Mouse (Mus musculus): ENCODE results near the gene Afg3l1. TPM values are rescaled to one million over a fixed set of nuclear protein-coding genes. Genes with fewer than 3 reads are reported as not detected.
"Not testable (repeated sequence)": the region's sequence is repeated elsewhere in the genome, so short reads cannot be mapped to it uniquely, and the experiment has no call there.

The Afg3l1 gene
- polyA plus RNA-seq, 1 experiment: 28.2 TPM

- Histone ChIP-seq H3K27ac (ENCODE audit: insufficient read depth, low read length) (no peak overlapping the region), H3K4me3 (replicated peaks; ENCODE audit: insufficient read depth, low read depth, low read length) (peak overlapping the region; percentile 78), H3K27me3 (ENCODE audit: control insufficient read depth, insufficient read depth, low read length) (no peaks in the 10 kb centered on the region), H3K4me1 (ENCODE audit: control insufficient read depth, insufficient read depth, low read length) (peaks cover 2% of the 10 kb centered on the region; the same call in 1 of the 2 replicates)
- no peak for DNase-seq
- 3% methylated on average over 9 of the region's 9 CpGs for WGBS
- TF ChIP-seq CTCF (IDR thresholded peaks at IDR 0.05; ENCODE audit: borderline replicate concordance, insufficient read depth, low read depth, low read length) (no peak), POLR2A (IDR thresholded peaks at IDR 0.05; ENCODE audit: borderline replicate concordance, insufficient read depth, low read length) (no peak)
These were observed 36.4 kb downstream of the Afg3l1 start for GRCm38 (mm10) chr8:123514136-123514535.

DNA sequence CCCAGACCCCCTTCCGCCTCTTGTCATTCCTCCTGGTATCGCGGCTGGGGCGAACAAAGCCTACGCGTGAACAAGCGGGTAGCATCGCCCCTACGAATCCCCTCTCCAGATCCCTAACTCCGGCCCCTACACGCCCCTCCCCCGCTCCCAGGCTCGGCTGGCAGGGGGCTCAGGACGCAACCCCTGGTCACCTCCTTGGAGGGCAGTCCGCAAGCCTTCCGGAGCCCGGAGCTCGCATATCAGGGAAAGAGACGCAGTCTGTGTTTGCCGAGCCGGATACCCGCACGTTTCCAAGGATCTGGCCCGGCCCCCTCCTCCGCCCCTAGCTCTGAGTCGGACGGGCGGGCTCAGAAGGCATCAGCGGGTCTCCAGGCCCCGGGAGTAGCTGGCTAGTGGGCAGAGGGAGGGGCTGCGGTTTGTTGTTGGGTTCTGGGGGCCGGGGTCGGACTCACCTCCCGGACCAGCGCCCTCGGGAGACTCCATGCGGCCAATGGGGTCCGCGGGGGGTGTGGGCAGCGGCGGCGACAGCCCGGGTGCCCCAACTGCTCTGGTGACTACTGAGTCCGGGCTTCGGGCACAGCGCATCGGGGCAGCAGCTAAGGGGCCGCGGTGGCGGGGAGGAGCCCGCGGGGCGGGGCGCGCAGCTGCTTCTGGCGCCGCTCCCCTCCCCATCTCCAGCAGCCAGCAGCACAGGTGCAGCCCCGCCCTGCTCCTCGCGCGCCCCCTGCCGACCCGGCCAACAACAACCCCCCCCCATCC lies 37.3 kb downstream of the Afg3l1 start, which contains the start of gene Dbndd1:
TSS of gene Dbndd1 (minus strand) at position 683 of the 759 bp plus-strand sequence.
- TF ChIP-seq POLR2A (IDR thresholded peaks at IDR 0.05; ENCODE audit: borderline replicate concordance, insufficient read depth, low read length) (no peak), CTCF (IDR thresholded peaks at IDR 0.05; ENCODE audit: borderline replicate concordance, insufficient read depth, low read depth, low read length) (no peak)
- WGBS: 1% methylated on average over 62 of the region's 63 CpGs
- H3K4me1 ChIP-seq (ENCODE audit: control insufficient read depth, insufficient read depth, low read length): peaks cover 2% of the 10 kb centered on the region; the same call in 1 of the 2 replicates
- H3K4me3 ChIP-seq (replicated peaks; ENCODE audit: insufficient read depth, low read depth, low read length): peak within 1 kb of the TSS; percentile 78
- peak; percentile 55 to 61 for DNase-seq
- H3K27ac ChIP-seq (ENCODE audit: insufficient read depth, low read length): no peak within 1 kb of the TSS
- H3K27me3 ChIP-seq (ENCODE audit: control insufficient read depth, insufficient read depth, low read length): no peaks in the 10 kb centered on the region

- DNase-seq: no peak
- under 1% methylated on average over 11 of the region's 11 CpGs for WGBS
- H3K27ac ChIP-seq (ENCODE audit: insufficient read depth, low read length): no peak overlapping the region
- peak overlapping the region; percentile 78 for H3K4me3 ChIP-seq (replicated peaks; ENCODE audit: insufficient read depth, low read depth, low read length)
- TF ChIP-seq CTCF (IDR thresholded peaks at IDR 0.05; ENCODE audit: borderline replicate concordance, insufficient read depth, low read depth, low read length): no peak
- TF ChIP-seq POLR2A (IDR thresholded peaks at IDR 0.05; ENCODE audit: borderline replicate concordance, insufficient read depth, low read length): no peak
- H3K4me1 ChIP-seq (ENCODE audit: control insufficient read depth, insufficient read depth, low read length): peaks cover 2% of the 10 kb centered on the region; the same call in 1 of the 2 replicates
- H3K27me3 ChIP-seq (ENCODE audit: control insufficient read depth, insufficient read depth, low read length): no peaks in the 10 kb centered on the region
These were observed 37.8 kb downstream of the Afg3l1 start for GRCm38 (mm10) chr8:123515540-123515897.

DNA sequence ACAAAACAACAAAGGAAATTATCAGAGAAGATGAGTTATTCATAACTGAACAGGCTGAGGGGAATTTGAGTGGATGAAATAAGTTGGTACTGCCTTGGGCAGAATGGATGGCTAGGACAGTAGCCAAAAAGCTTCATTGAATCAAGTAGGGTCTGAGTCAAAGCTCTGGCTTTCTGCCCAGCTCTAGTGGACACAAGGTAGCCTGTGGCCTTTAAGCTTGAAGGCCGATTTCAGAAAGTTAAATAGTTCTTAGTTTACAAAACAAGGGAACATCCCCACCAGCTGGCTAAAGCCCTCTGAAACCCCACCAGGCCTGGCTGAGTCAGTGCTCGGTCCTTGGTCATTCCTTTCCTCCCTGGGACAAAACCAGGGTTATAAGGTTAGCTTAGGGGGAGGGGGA lies 38.9 kb downstream of the Afg3l1 start:
- Histone ChIP-seq H3K4me1 (ENCODE audit: control insufficient read depth, insufficient read depth, low read length) (peaks cover 2% of the 10 kb centered on the region; the same call in 1 of the 2 replicates), H3K4me3 (replicated peaks; ENCODE audit: insufficient read depth, low read depth, low read length) (no peak overlapping the region), H3K27me3 (ENCODE audit: control insufficient read depth, insufficient read depth, low read length) (no peaks in the 10 kb centered on the region), H3K27ac (ENCODE audit: insufficient read depth, low read length) (no peak overlapping the region)
- DNase-seq: peak in 1 of 2 experiments; percentile 22
- 48% methylated on average over 2 of the region's 2 CpGs for WGBS
- TF ChIP-seq CTCF (IDR thresholded peaks at IDR 0.05; ENCODE audit: borderline replicate concordance, insufficient read depth, low read depth, low read length): no peak
- no peak for TF ChIP-seq POLR2A (IDR thresholded peaks at IDR 0.05; ENCODE audit: borderline replicate concordance, insufficient read depth, low read length)

DNA sequence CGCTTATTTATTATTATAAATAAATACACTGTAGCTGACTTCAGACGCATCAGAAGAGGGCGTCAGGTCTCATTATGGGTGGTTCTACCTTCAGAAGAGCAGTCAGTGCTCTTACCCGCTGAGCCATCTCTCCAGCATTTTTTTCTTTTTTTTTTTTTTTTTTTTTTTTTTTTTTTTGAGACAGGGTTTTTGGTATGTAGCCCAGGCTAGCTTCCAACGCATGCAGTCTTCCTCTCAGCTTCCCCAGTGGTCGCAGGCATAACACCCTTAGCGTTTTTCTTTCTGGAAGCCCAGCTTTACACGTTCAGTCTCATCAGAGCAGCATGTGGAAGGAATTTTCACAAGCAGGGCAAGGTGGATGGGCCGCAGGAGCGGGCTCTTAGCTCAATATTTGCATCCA lies 40.5 kb downstream of the Afg3l1 start:
- TF ChIP-seq POLR2A (IDR thresholded peaks at IDR 0.05; ENCODE audit: borderline replicate concordance, insufficient read depth, low read length) (no peak), CTCF (IDR thresholded peaks at IDR 0.05; ENCODE audit: borderline replicate concordance, insufficient read depth, low read depth, low read length) (no peak)
- 26% methylated on average over 10 of the region's 10 CpGs for WGBS
- no peak overlapping the region for H3K27ac ChIP-seq (ENCODE audit: insufficient read depth, low read length)
- peaks cover 2% of the 10 kb centered on the region; the same call in 1 of the 2 replicates for H3K4me1 ChIP-seq (ENCODE audit: control insufficient read depth, insufficient read depth, low read length)
- DNase-seq: no peak
- H3K27me3 ChIP-seq (ENCODE audit: control insufficient read depth, insufficient read depth, low read length): no peaks in the 10 kb centered on the region
- peak overlapping the region; percentile 35 for H3K4me3 ChIP-seq (replicated peaks; ENCODE audit: insufficient read depth, low read depth, low read length)

- peaks cover 2% of the 10 kb centered on the region; the same call in 1 of the 2 replicates for H3K4me1 ChIP-seq (ENCODE audit: control insufficient read depth, insufficient read depth, low read length)
- TF ChIP-seq CTCF (IDR thresholded peaks at IDR 0.05; ENCODE audit: borderline replicate concordance, insufficient read depth, low read depth, low read length) (peak; percentile 45; the same call in 1 of the 2 replicates), POLR2A (IDR thresholded peaks at IDR 0.05; ENCODE audit: borderline replicate concordance, insufficient read depth, low read length) (peak; percentile 73; the same call in 1 of the 2 replicates)
- H3K27ac ChIP-seq (ENCODE audit: insufficient read depth, low read length): no peak within 1 kb of the TSS
- DNase-seq: peak; percentile 88 to 92
- under 1% methylated on average over 20 of the region's 20 CpGs for WGBS
- H3K27me3 ChIP-seq (ENCODE audit: control insufficient read depth, insufficient read depth, low read length): no peaks in the 10 kb centered on the region
- H3K4me3 ChIP-seq (replicated peaks; ENCODE audit: insufficient read depth, low read depth, low read length): peak within 1 kb of the TSS; percentile 69
These were observed 41.0 kb downstream of the Afg3l1 start, which contains the start of gene Gas8 for GRCm38 (mm10) chr8:123518667-123519066. Gene Gas8, plus strand, starts transcription at chr8:123518834.

GRCm38 (mm10) chr8:123520048-123520447 lies 42.3 kb downstream of the Afg3l1 start:
- H3K27me3 ChIP-seq (ENCODE audit: control insufficient read depth, insufficient read depth, low read length); H3K4me1 ChIP-seq (ENCODE audit: control insufficient read depth, insufficient read depth, low read length); H3K4me3 ChIP-seq (replicated peaks; ENCODE audit: insufficient read depth, low read depth, low read length); DNase-seq; H3K27ac ChIP-seq (ENCODE audit: insufficient read depth, low read length): not testable (repeated sequence)
- WGBS: 93% methylated on average over 1 of the region's 1 CpGs

Data from cerebellum, adult 2 months (tissue).